Mouse (Mus musculus): Measurements from ENCODE around the gene Selenos. TPM values are rescaled to one million over a fixed set of nuclear protein-coding genes. Genes with fewer than 3 reads are reported as not detected.

The Selenos gene
- total RNA-seq, 2 experiments from 2014 or later, result 23.9 to 24.3 TPM

DNA sequence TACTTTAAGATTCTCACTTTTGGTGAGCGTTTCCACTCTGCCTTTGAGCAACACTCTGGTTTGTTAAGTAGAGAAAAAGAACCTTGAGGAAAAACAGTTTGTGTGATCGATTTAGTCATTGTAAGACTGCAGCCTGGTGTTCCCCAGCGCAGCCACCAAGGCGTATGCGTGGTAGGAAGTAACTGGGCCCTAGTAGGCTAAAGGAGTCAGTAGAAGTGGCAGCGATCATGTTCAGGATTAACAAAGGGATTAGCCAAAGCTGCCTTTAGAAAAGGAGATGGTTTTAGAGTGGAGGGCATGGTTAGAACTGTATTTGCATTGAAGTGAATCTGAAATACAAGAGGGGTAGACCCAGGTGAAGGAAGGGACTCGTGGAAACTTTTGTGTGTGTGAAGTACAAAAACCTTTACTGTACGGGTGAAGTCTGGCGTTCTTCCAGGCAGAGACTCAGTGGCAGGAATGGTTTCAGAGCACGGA lies 31.2 kb downstream of the Selenos start:
- DNase-seq, result no peak
- intact Hi-C loops (cut with DNase I; ENCODE audit: low total_unique reads), result no loop called here

- intact Hi-C loops (cut with DNase I; ENCODE audit: low total_unique reads), result no loop called here
- DNase-seq, result no peak
These were observed 31.8 kb downstream of the Selenos start for GRCm38 (mm10) chr7:66111211-66111610.

DNA sequence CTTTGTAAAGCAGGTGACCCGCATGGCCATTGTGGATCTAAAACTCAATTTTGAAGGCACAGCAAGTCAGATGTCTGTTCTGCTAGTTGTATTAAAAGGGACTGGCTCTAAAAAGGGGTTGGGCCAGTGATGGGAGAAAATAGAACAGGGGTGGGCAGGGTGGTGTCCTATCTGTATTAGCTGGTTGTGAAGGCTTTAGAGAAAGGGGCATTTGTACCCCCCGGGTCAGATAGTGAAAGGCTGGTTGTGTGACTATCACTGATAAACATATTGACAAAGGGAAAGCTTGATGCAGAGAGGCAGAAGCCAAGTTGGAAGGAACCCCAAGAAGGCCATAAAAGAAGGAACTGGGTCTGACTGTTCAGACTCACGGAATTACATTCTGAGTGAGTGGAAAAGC lies 34.1 kb downstream of the Selenos start:
- no peak for DNase-seq
- intact Hi-C loops (cut with DNase I; ENCODE audit: low total_unique reads), result no loop called here

DNA sequence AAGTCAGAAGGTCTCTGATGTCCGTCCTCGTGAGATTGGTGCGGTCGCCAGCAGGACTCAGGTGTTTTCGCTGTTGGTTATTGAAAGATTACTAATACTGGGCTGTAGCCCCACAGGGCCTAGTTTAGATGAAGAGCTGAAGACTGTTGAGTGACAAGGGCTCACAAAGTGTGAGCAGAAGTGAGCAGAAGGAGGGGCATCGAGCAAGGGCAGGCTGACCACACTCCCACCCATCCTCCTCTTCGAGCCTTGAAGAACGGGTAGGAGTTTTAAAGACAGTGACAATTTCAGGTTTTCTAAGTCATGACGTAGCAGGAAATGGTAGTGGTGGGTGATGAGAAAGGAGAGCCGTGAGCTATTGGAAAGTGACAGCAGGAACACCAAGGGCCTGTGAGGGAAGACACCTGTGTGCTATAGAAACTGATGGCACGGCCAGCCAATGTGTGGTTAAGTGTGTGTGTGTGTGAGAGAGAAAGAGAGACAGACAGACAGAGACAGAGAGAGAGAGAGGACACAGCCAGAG lies 36.4 kb downstream of the Selenos start:
- DNase-seq, result no peak
- intact Hi-C loops (cut with DNase I; ENCODE audit: low total_unique reads), result no loop called here

- no peak for DNase-seq
- intact Hi-C loops (cut with DNase I; ENCODE audit: low total_unique reads), result no loop called here
These were observed 37.5 kb downstream of the Selenos start for GRCm38 (mm10) chr7:66116906-66117482.

DNA sequence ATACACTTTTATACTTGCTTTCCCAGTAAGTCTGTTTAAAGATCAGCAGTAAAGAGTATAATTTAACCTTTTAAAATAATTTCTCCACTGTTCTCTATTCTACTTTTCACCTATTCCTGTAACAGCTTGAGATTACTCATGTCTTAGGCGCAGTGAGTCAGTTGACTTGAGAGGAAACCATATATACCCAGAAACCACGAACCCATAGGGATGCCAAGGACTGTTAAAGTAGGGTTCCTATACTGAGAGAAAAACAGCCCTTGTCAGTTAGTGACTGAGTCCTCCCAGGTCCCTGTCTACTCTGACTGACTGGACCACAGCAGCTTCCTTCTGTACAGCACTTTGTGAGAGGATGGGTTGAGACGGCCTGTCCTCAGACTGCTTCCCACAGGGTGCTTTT lies 38.6 kb downstream of the Selenos start:
- no peak for DNase-seq
- intact Hi-C loops (cut with DNase I; ENCODE audit: low total_unique reads), result no loop called here

- intact Hi-C loops (cut with DNase I; ENCODE audit: low total_unique reads), result no loop called here
- DNase-seq, result no peak
These were observed 39.3 kb downstream of the Selenos start for GRCm38 (mm10) chr7:66118796-66119195.

DNA sequence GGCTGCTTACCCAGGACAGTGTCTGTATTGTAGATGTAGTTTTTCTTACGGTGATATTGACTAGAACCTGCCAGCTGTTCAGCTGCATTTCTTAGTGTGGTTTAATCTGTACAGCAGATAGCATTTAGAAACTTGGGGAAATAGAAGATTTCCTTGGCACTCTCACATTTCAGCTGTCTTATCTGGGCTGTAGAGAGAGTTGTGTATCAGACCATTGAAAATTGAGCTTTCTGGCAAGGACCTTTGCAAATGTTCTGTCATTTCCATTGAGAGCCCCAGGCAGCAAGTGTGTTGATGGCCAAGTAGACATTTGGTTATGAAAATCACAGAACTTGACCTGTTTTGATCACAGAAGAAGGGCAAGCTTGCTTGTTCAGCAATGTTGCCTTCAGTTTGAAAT lies 40.7 kb downstream of the Selenos start:
- intact Hi-C loops (cut with DNase I; ENCODE audit: low total_unique reads), result no loop called here
- no peak for DNase-seq

- intact Hi-C loops (cut with DNase I; ENCODE audit: low total_unique reads), result no loop called here
- DNase-seq, result no peak
These were observed 41.4 kb downstream of the Selenos start for GRCm38 (mm10) chr7:66120702-66121396.

DNA sequence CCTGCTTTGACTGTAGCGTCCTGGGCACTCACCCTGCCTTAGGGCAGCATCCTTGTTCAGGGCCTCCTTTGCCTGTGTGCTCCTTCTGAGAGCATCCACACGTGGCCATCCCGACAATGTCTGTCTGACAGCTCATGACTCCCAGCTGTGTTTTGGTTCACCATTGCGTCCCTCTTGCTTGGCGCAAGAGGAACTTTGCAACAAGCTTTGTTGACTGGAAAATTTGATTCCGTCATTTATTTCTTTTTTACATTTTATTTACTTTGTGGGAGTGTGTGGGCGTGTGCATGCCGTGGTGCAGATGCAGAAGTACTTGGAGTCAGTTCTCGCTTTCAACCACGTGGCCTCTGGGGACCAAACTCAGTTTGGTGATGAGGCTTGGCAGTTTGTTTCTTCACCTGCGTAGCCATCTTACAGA lies 45.1 kb downstream of the Selenos start:
- intact Hi-C loops (cut with DNase I; ENCODE audit: low total_unique reads), result no loop called here
- DNase-seq, result no peak

DNA sequence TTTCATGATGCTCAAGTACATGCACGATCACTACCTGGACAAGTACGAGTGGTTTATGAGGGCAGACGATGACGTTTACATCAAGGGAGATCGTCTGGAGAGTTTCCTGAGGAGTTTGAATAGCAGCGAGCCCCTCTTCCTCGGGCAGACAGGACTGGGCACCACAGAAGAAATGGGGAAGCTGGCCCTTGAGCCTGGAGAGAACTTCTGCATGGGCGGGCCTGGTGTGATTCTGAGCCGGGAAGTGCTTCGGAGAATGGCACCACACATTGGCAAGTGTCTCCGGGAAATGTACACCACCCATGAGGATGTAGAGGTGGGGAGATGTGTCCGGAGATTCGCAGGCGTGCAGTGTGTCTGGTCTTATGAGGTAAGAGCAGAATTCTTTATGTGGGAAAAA lies 45.9 kb downstream of the Selenos start:
- intact Hi-C loops (cut with DNase I; ENCODE audit: low total_unique reads), result no loop called here
- DNase-seq, result no peak

- DNase-seq, result no peak
- intact Hi-C loops (cut with DNase I; ENCODE audit: low total_unique reads), result no loop called here
These were observed 48.6 kb downstream of the Selenos start for GRCm38 (mm10) chr7:66127951-66128645.

DNA sequence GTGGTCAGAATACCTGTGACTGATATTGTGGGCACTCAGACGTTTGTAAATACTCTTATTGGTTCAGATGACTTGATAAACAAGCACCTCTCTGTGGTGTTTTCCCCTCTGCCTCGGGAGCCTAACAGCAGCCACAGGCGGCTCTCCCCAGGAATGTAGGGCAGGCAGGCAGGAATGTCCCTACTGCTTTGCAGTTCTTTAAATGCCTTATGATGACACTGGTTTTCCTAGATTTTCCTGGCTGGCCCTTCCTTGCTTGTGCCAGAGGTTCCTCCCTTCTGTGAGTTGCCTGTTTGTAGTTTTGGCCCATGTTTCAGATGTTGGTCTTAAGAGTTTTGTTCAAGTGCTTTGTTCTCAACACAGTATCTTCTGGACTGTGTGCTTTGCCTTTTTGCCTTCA lies 49.4 kb downstream of the Selenos start:
- no peak for DNase-seq
- intact Hi-C loops (cut with DNase I; ENCODE audit: low total_unique reads), result no loop called here

DNA sequence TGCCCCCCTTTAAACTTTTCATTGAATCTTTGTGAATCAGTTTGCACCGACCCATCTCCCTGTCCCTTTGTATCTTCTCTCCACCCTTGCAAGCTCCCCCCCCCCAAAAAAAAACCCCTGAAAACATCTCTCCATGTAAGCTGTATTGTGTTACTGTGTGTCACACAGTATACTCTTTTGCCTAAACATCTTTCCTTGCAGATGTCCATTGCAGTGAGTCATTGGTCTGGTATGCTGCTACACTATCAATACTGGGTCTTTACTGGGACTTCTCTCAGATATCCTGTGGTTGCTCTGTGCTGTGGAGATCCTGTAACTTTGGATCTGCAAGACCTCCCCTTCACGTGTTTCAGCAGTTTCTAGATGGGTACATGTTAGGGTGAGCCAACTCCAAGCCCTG lies 50.8 kb downstream of the Selenos start:
- intact Hi-C loops (cut with DNase I; ENCODE audit: low total_unique reads), result no loop called here
- DNase-seq, result no peak

- intact Hi-C loops (cut with DNase I; ENCODE audit: low total_unique reads), result no loop called here
- no peak for DNase-seq
These were observed 52.5 kb downstream of the Selenos start for GRCm38 (mm10) chr7:66131776-66132421.

GRCm38 (mm10) chr7:66134154-66134553 lies 54.7 kb downstream of the Selenos start:
- intact Hi-C loops (cut with DNase I; ENCODE audit: low total_unique reads), result no loop called here
- no peak for DNase-seq

DNA sequence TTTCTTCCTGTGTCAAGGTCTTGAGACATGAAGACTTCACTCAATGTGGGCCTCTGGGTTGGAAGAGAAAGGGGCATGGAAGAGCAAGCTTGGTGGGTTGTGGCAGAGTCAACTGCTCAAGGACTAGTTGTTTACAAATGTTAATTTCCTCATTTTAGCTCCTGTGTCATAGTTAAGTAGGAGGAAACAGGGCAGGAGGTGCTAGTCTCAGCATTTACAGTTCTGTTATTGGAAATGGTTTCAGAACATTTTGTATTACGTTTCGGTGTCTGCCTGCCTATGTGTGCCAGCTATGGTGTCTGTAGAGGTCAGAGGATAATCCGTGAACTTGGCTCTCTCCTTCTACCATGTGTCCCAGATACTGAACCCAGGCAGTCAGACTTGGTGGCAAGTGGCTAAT lies 56.2 kb downstream of the Selenos start:
- intact Hi-C loops (cut with DNase I; ENCODE audit: low total_unique reads), result no loop called here
- no peak for DNase-seq

DNA sequence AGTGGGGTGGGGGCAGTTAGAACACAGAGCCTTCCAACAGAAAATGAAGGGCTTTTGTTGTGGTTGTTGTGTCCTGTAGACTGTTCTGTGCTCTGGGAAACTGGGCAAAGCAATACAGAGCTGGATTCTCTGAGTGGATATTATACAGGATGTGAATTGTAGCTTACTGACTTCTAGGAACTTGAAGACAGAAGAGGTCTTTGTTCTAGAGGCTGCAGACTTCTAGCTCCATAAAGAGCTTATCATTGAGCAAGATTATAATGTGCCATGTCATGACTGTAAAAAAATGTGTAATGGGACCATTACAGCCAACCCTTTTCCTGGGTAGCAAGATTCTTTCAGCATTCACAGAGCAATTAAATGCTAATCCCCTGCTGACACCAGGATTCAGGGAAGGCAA lies 56.7 kb downstream of the Selenos start:
- DNase-seq, result no peak
- intact Hi-C loops (cut with DNase I; ENCODE audit: low total_unique reads), result no loop called here

DNA sequence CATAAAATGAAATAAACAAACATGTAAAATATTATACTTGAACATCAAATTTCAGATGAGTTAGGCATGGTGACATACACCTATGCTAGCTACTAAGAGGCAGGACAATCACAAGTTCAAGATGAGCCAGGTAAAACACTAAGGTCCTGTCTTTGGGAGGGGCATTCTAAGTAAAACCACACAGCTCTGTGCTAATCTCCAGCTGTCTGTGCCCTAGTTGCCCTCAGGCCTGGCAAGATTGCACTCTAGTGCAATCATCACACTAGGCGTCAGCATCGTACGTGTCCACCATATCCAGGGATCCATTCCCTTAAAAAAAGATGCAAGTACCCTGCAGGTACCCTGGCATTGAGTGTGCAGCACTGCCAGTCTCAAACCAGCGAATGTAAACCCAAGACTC lies 57.9 kb downstream of the Selenos start:
- intact Hi-C loops (cut with DNase I; ENCODE audit: low total_unique reads), result no loop called here

GRCm38 (mm10) chr7:66138301-66138700 lies 58.9 kb downstream of the Selenos start:
- DNase-seq, result no peak
- intact Hi-C loops (cut with DNase I; ENCODE audit: low total_unique reads), result no loop called here

More for the DNA sequence above, 57.9 kb downstream of the Selenos start:
- DNase-seq, result no peak
